Mouse (Mus musculus) forebrain, embryonic 11.5 days (tissue): ENCODE results near the gene Acer3. TPM values are rescaled to one million over a fixed set of nuclear protein-coding genes. Genes with fewer than 3 reads are reported as not detected.

ENCODE experiments used
- ATAC-seq: fragments of 200-750 bp; cut with Nextera tagmentation; replicated peaks from 2 replicates; pipeline ENCODE4 v1.8.0; 2017; ENCODE audit warnings: moderate TSS enrichment; ENCODE audit not compliant: low FRiP score
- DNase-seq: peaks from one replicate; pipeline ENCODE4 v3.0.0-alpha.2; 2017; ENCODE audit warnings: low spot score
- H3K27ac ChIP-seq: fragments of 300-500 bp; sonication (generic); 2 replicates; pipeline ENCODE4 v1.5.1; 2014; ENCODE audit warnings: low read depth, low read length
- H3K27me3 ChIP-seq: fragments of 300-500 bp; sonication (generic); 2 replicates; pipeline ENCODE4 v1.6.1; 2014; ENCODE audit warnings: mild to moderate bottlenecking, low read length, mixed read lengths; ENCODE audit not compliant: control insufficient read depth, insufficient read depth
- H3K36me3 ChIP-seq: fragments of 300-500 bp; sonication (generic); 2 replicates; pipeline ENCODE4 v1.6.1; 2014; ENCODE audit warnings: mild to moderate bottlenecking, low read length, moderate library complexity, mixed read lengths; ENCODE audit not compliant: control insufficient read depth, insufficient read depth
- H3K4me1 ChIP-seq: fragments of 300-500 bp; sonication (generic); replicated peaks from 2 replicates; pipeline ENCODE4 v1.6.1; 2014; ENCODE audit warnings: low read length, mixed read lengths; ENCODE audit not compliant: control insufficient read depth, insufficient read depth
- H3K4me2 ChIP-seq: fragments of 300-500 bp; sonication (generic); 2 replicates; pipeline ENCODE4 v1.6.1; 2014; ENCODE audit warnings: low read depth, mild to moderate bottlenecking, low read length, moderate library complexity, mixed read lengths; ENCODE audit not compliant: severe bottlenecking
- H3K4me3 ChIP-seq: fragments of 300-500 bp; sonication (generic); 2 replicates; pipeline ENCODE4 v1.5.1; 2014; ENCODE audit warnings: low read depth, low read length
- H3K9ac ChIP-seq: fragments of 300-500 bp; sonication (generic); 2 replicates; pipeline ENCODE4 v1.6.1; 2014; ENCODE audit warnings: low read length
- H3K9me3 ChIP-seq: fragments of 300-500 bp; sonication (generic); 2 replicates; pipeline ENCODE4 v1.6.1; 2016; ENCODE audit warnings: low read length, mixed read lengths; ENCODE audit not compliant: control insufficient read depth
- WGBS: fragments of 180-500 bp; shearing (Covaris S2); extraction: QIAGEN DNeasy Blood & Tissue Kit; methylation state at CpG from one replicate; pipeline ENCODE4 v1.1.7; 2014; 5-methylcytosine and 5-hydroxymethylcytosine counted together
- polyA plus RNA-seq: library from polyadenylated mRNA; unstranded; fragments of >200 nt; fragmentation: Nextera tagmentation; extraction: Ambion mirVana; gene quantifications from 2 replicates; pipeline ENCODE4 v1.2.1, GENCODE M21; 2014

Gene Acer3
- polyA plus RNA-seq, result 16.3 and 16.5 TPM in 2 replicates

DNA sequence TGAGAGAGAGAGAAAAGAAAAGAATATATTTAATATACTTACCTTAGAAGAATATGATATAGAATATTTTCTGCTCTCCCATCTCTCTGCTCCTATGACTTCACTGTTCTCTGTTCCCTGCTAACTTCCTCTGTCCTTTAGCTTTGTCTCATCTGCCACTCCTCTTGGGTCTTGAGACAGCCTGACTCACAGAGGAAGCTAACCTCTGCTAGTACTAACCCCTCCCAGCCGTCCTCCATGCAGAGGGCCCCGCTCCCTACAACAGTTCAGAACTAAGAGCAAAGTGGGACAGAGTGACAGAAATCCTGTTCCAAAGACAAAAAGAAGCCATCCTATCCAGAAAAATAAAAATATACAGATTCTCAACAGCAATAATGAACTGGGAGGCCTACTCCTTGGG lies at the start of gene Acer3:
Gene Acer3, minus strand, starts transcription at position 126 of the 400 bp plus-strand sequence.
- H3K9ac ChIP-seq, result no peak within 1 kb of the TSS
- DNase-seq (no peak), ATAC-seq (no peak)
- no peaks in the 10 kb centered on the region for H3K27me3 ChIP-seq
- H3K27ac ChIP-seq, result no peak within 1 kb of the TSS
- 87% methylated on average over 2 of the region's 2 CpGs for WGBS
- H3K4me2 ChIP-seq, result no peak within 1 kb of the TSS
- no peak within 1 kb of the TSS for H3K4me3 ChIP-seq
- no peaks in the 10 kb centered on the region for H3K9me3 ChIP-seq
- no peaks in the 10 kb centered on the region for H3K4me1 ChIP-seq
- H3K36me3 ChIP-seq, result no peaks in the 10 kb centered on the region

DNA sequence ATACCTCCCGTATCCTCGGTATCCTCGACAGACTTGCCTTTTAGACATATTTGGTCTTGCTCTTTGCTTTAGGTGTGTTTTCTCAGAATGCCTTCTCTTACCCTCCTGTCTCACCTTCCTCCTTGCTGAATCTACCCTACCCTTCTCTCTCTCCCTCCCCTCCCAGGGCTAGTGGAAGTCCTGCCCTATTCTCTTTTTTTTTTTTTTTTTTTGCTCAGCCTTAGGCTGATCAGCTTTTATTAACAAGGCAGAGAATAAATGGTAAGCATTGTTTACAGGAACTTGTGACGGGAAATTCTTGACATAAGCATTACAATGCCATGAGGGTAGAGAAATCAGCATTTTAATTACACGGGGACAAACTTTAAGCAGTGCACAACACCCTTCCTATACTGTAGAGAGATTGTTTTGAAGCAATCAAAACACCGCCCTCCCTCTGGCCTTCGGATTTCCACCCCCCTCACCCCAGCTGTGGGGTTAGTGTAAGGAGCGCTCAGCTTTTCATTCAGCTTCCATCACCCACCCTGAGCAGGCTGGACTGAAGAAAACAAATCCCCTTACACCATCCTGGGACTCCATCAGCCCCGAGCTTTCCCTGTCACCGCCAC lies 48.9 kb upstream of the Acer3 start:
- ATAC-seq, result no peak
- 45% methylated on average over 10 of the region's 10 CpGs for WGBS

DNA sequence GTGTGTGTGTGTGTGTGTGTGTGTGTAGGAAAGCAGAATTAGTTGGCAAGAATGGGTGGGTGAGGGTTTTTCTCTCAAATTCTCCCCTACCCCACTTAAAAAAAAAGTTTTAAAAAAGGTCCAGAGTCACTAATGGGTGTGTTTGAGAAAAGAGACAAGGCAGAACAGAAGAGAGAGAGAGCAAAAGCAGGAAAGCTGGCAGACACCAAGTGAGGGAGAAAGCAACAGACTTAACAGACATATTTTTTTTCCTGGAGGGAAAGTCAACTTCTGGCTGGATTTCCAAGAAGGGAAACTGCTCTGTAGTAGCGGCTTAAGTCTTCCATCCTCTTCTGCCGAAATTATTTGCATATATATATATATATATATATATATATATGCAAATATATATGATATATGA lies 40.7 kb upstream of the Acer3 start:
- Histone ChIP-seq H3K27me3 (no peaks in the 10 kb centered on the region), H3K27ac (no peak overlapping the region), H3K4me2 (peak overlapping the region; percentile 87; the same call in 1 of the 2 replicates), H3K36me3 (no peaks in the 10 kb centered on the region), H3K9me3 (no peaks in the 10 kb centered on the region), H3K4me3 (peak overlapping the region; percentile 64), H3K4me1 (peaks cover 12% of the 10 kb centered on the region), H3K9ac (no peak overlapping the region)
- ATAC-seq (no peak), DNase-seq (no peak)
- WGBS, result 52% methylated on average over 2 of the region's 2 CpGs

More for the DNA sequence above, 48.9 kb upstream of the Acer3 start:
- no peaks in the 10 kb centered on the region for H3K9me3 ChIP-seq
- H3K4me2 ChIP-seq, result no peak overlapping the region
- H3K4me1 ChIP-seq, result 0 out of 2 replicates have a peak, but pooled peaks cover 2% of the 10 kb centered on the region
- H3K36me3 ChIP-seq, result no peaks in the 10 kb centered on the region
- no peaks in the 10 kb centered on the region for H3K27me3 ChIP-seq
- no peak for DNase-seq
- no peak overlapping the region for H3K27ac ChIP-seq
- no peak overlapping the region for H3K9ac ChIP-seq
- H3K4me3 ChIP-seq, result no peak overlapping the region

DNA sequence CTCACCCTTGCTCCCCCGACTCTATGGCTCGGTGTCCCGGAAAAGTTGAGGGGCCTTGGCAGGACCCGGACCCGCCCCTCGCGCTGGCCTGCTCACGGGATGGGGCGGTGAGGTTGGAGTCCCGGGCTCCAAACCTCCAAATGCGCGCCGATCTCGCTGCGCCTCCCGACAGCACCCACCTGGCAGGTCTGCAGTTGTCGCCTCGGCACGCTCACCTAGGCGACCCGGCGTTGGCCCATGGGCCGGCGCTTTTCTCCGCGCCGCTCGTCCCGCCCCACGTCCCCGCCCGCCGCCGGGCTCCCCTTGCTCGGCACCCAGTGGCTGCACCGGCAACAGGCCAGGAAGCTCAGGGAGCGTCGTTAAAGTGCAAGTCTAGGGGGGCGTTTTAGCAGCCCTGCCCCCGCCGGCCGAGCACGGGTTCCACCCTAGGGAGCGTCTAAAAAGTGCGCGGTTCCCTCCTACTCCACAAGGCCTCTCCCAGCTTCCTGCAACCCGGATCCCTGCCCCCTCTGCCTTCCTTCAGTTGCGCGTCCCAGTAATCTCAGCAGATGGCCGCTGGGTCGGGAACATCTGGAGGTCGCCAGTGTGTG lies 40.1 kb upstream of the Acer3 start, which contains the start of gene Tsku:
Gene Tsku, minus strand, starts transcription at position 266 of the 590 bp plus-strand sequence.
- H3K9me3 ChIP-seq, result no peaks in the 10 kb centered on the region
- H3K27ac ChIP-seq, result peak within 1 kb of the TSS; percentile 70
- peak; percentile 97 for DNase-seq
- peak within 1 kb of the TSS; percentile 87 for H3K4me2 ChIP-seq
- no peaks in the 10 kb centered on the region for H3K27me3 ChIP-seq
- H3K4me3 ChIP-seq, result peak within 1 kb of the TSS; percentile 64
- H3K36me3 ChIP-seq, result no peaks in the 10 kb centered on the region
- peak; percentile 91 for ATAC-seq
- H3K4me1 ChIP-seq, result peaks cover 17% of the 10 kb centered on the region
- WGBS, result under 1% methylated on average over 50 of the region's 52 CpGs
- peak within 1 kb of the TSS; percentile 79 for H3K9ac ChIP-seq

DNA sequence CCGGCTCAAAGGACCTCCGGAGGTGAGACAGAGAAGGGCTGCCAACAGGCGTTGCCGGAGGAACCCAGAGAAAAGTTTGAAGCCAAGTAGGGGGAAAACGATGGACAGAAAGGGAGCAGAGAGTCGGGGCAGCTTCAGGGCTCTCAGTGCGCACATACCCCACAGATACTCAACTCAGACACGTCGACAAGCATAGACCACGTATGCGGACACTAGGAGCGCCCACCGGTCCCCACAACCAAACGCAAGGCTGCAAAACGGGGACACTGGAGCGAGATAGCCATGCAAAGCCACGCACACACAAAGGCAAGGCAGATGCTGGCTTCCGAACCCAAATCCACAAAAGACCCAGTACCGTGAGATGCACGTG lies 39.6 kb upstream of the Acer3 start:
- Histone ChIP-seq H3K4me1 (peaks cover 17% of the 10 kb centered on the region), H3K9ac (peak overlapping the region; percentile 79)
- DNase-seq, result no peak

DNA sequence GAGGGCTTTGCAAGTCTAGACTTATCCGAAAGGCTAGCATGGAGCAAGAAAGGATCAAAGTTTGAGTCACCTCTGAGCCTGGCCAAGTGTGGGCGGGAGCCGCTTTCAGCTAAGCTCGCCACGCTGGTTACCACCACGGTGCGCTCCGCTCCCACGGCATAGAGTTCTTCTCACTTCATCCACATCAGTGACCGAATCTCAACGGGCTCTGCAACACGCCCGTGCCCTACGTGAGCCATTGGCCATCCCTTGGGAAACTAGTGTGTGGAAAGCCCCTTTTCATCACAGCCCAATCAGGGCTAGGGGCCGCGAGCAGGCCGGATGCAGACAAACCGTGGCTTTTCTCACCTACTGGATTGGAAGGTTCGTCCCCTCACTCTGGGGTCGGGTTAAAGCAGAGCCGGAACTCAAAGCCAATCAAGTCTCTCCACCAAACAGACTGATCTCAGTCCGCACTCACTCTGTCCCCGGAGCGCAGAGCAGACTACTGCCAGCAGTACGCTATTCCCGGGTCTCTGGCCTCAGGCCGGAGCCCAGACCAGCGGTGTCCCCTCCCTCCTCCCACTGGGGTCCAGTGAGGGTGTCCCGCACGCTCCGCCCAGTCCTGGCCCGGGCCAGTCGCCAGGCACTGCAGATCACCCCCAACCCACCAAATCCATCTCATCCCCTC lies 39.1 kb upstream of the Acer3 start:
- peak overlapping the region; percentile 79 for H3K9ac ChIP-seq
- H3K4me2 ChIP-seq, result peak overlapping the region; percentile 87
- ATAC-seq (peak; percentile 78), DNase-seq (peak; percentile 85)
- WGBS, result under 1% methylated on average over 33 of the region's 33 CpGs
- peaks cover 17% of the 10 kb centered on the region for H3K4me1 ChIP-seq
- H3K27me3 ChIP-seq, result no peaks in the 10 kb centered on the region
- no peaks in the 10 kb centered on the region for H3K9me3 ChIP-seq
- no peaks in the 10 kb centered on the region for H3K36me3 ChIP-seq
- peak overlapping the region; percentile 64 for H3K4me3 ChIP-seq
- H3K27ac ChIP-seq, result peak overlapping the region; percentile 70

More for the DNA sequence above, 39.6 kb upstream of the Acer3 start:
- Histone ChIP-seq H3K27me3 (no peaks in the 10 kb centered on the region), H3K4me2 (peak overlapping the region; percentile 87), H3K9me3 (no peaks in the 10 kb centered on the region), H3K36me3 (no peaks in the 10 kb centered on the region), H3K27ac (peak overlapping the region; percentile 70), H3K4me3 (peak overlapping the region; percentile 64)
- WGBS, result under 1% methylated on average over 20 of the region's 20 CpGs
- peak; percentile 19; the same call in 1 of the 2 replicates for ATAC-seq

DNA sequence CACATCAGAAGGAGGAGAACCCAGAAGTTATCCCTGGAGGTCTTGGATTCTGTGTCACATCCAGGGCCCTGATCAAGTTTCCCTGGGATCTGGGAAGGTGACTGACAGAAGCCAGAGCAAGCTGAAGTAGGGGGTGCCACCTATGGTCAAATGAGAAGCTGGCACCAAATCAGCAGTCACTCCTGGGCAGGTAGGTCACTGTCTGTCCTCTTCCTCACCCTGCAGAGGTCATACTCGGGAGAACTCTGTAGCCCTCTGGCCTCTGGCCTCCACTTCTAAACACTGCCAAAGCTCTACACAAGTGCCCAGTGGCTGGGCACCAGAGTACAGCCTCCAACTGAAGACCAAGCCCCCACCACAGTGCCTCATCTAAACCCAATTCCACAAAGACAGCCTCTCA lies 37.0 kb upstream of the Acer3 start:
- 74% methylated on average over 1 of the region's 1 CpGs for WGBS
- Histone ChIP-seq H3K9me3 (no peaks in the 10 kb centered on the region), H3K36me3 (no peaks in the 10 kb centered on the region), H3K27me3 (no peaks in the 10 kb centered on the region), H3K4me1 (peaks cover 26% of the 10 kb centered on the region), H3K27ac (no peak overlapping the region), H3K4me3 (no peak overlapping the region), H3K9ac (no peak overlapping the region), H3K4me2 (no peak overlapping the region)
- DNase-seq, result no peak
- ATAC-seq, result no peak

DNA sequence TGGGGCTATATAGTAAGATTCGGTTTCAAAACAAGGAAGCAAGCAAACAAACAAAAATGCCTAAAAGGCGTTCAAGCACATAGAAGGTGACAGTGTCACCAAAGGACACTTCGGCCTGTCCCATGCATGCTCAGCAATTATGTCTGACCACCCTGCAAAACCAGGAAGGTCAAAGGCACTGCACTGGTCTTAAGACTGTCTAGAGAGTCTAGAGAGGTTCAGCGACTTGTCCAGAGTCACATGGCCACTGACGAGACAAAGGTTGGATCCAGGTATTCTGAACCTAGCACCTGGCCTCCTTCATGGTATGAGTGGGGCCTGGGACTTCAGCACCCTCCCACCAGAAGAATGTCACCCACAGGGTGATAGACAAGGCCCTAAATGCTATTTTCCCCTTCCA lies 36.3 kb upstream of the Acer3 start:
- no peak for DNase-seq
- 83% methylated on average over 5 of the region's 5 CpGs for WGBS

More for the DNA sequence above, 36.3 kb upstream of the Acer3 start:
- Histone ChIP-seq H3K9ac (no peak overlapping the region), H3K36me3 (peaks cover 4% of the 10 kb centered on the region; the same call in 1 of the 2 replicates), H3K4me1 (peaks cover 26% of the 10 kb centered on the region), H3K4me2 (no peak overlapping the region), H3K4me3 (no peak overlapping the region), H3K27ac (no peak overlapping the region), H3K9me3 (no peaks in the 10 kb centered on the region), H3K27me3 (no peaks in the 10 kb centered on the region)
- no peak for ATAC-seq
